Mouse (Mus musculus): ENCODE measurements around the gene Oxt. TPM values are rescaled to one million over a fixed set of nuclear protein-coding genes. Genes with fewer than 3 reads are reported as not detected.
"Not testable (repeated sequence)": the region's sequence is repeated elsewhere in the genome, so short reads cannot be mapped to it uniquely, and the experiment has no call there.

Gene Oxt
- polyA plus RNA-seq, 1 experiment, result 0.32 TPM

- under 1% methylated on average over 60 of the region's 61 CpGs for WGBS
- no peaks in the 10 kb centered on the region for H3K27me3 ChIP-seq (ENCODE audit: control insufficient read depth, insufficient read depth, low read length)
- H3K36me3 ChIP-seq (ENCODE audit: control insufficient read depth, insufficient read depth, low read length), result peaks cover 3% of the 10 kb centered on the region; the same call in 1 of the 2 replicates
- peaks cover 8% of the 10 kb centered on the region; the same call in 1 of the 2 replicates for H3K4me1 ChIP-seq (ENCODE audit: control insufficient read depth, insufficient read depth, insufficient read length)
- H3K27ac ChIP-seq (ENCODE audit: insufficient read depth, low read length), result peak within 1 kb of the TSS; percentile 64
- peak; percentile 78 to 92 for DNase-seq (ENCODE audit: low read depth in 1 of 2, low spot score in 2 of 2)
- peak within 1 kb of the TSS; percentile 84 for H3K4me3 ChIP-seq (ENCODE audit: extremely low read depth, insufficient read depth, insufficient read length)
- TF ChIP-seq POLR2A (IDR thresholded peaks at IDR 0.05; ENCODE audit: low read depth, low read length), result peak; percentile 62
- TF ChIP-seq CTCF (IDR thresholded peaks at IDR 0.05; ENCODE audit: extremely low read depth, insufficient read depth, insufficient read length, insufficient replicate concordance), result no peak
Observed at GRCm38 (mm10) chr2:130563212-130564055, 12.5 kb upstream of the Oxt start, which contains the start of gene Mrps26. TSS of gene Mrps26 (plus strand) at chr2:130563742.

- peak overlapping the region; percentile 84 for H3K4me3 ChIP-seq (ENCODE audit: extremely low read depth, insufficient read depth, insufficient read length)
- H3K36me3 ChIP-seq (ENCODE audit: control insufficient read depth, insufficient read depth, low read length), result peaks cover 3% of the 10 kb centered on the region; the same call in 1 of the 2 replicates
- no peaks in the 10 kb centered on the region for H3K27me3 ChIP-seq (ENCODE audit: control insufficient read depth, insufficient read depth, low read length)
- no peak for TF ChIP-seq CTCF (IDR thresholded peaks at IDR 0.05; ENCODE audit: extremely low read depth, insufficient read depth, insufficient read length, insufficient replicate concordance)
- no peak for TF ChIP-seq POLR2A (IDR thresholded peaks at IDR 0.05; ENCODE audit: low read depth, low read length)
- H3K4me1 ChIP-seq (ENCODE audit: control insufficient read depth, insufficient read depth, insufficient read length), result peaks cover 8% of the 10 kb centered on the region; the same call in 1 of the 2 replicates
- DNase-seq (ENCODE audit: low read depth in 1 of 2, low spot score in 2 of 2), result peak in 1 of 2 experiments; percentile 9
- H3K27ac ChIP-seq (ENCODE audit: insufficient read depth, low read length), result no peak overlapping the region
- 1% methylated on average over 23 of the region's 23 CpGs for WGBS
Observed at GRCm38 (mm10) chr2:130564063-130564462, 11.9 kb upstream of the Oxt start.

GRCm38 (mm10) chr2:130564983-130565382 lies 11.0 kb upstream of the Oxt start:
- no peak for DNase-seq (ENCODE audit: low read depth in 1 of 2, low spot score in 2 of 2)
- 94% methylated on average over 8 of the region's 8 CpGs for WGBS
- TF ChIP-seq CTCF (IDR thresholded peaks at IDR 0.05; ENCODE audit: extremely low read depth, insufficient read depth, insufficient read length, insufficient replicate concordance), result no peak
- TF ChIP-seq POLR2A (IDR thresholded peaks at IDR 0.05; ENCODE audit: low read depth, low read length), result no peak
- Histone ChIP-seq H3K4me1 (ENCODE audit: control insufficient read depth, insufficient read depth, insufficient read length) (peaks cover 8% of the 10 kb centered on the region; the same call in 1 of the 2 replicates), H3K27me3 (ENCODE audit: control insufficient read depth, insufficient read depth, low read length) (no peaks in the 10 kb centered on the region), H3K36me3 (ENCODE audit: control insufficient read depth, insufficient read depth, low read length) (peaks cover 3% of the 10 kb centered on the region; the same call in 1 of the 2 replicates), H3K4me3 (ENCODE audit: extremely low read depth, insufficient read depth, insufficient read length) (no peak overlapping the region), H3K27ac (ENCODE audit: insufficient read depth, low read length) (no peak overlapping the region)

GRCm38 (mm10) chr2:130568921-130569320 lies 7.1 kb upstream of the Oxt start:
- no peak for TF ChIP-seq CTCF (IDR thresholded peaks at IDR 0.05; ENCODE audit: extremely low read depth, insufficient read depth, insufficient read length, insufficient replicate concordance)
- 84% methylated on average over 4 of the region's 4 CpGs for WGBS
- Histone ChIP-seq H3K27ac (ENCODE audit: insufficient read depth, low read length) (no peak overlapping the region), H3K27me3 (ENCODE audit: control insufficient read depth, insufficient read depth, low read length) (no peaks in the 10 kb centered on the region), H3K4me1 (ENCODE audit: control insufficient read depth, insufficient read depth, insufficient read length) (peaks cover 6% of the 10 kb centered on the region; the same call in 1 of the 2 replicates), H3K36me3 (ENCODE audit: control insufficient read depth, insufficient read depth, low read length) (peaks cover 3% of the 10 kb centered on the region; the same call in 1 of the 2 replicates), H3K4me3 (ENCODE audit: extremely low read depth, insufficient read depth, insufficient read length) (no peak overlapping the region)
- no peak for DNase-seq (ENCODE audit: low read depth in 1 of 2, low spot score in 2 of 2)

- Histone ChIP-seq H3K27me3 (ENCODE audit: control insufficient read depth, insufficient read depth, low read length) (no peaks in the 10 kb centered on the region), H3K4me1 (ENCODE audit: control insufficient read depth, insufficient read depth, insufficient read length) (0 out of 2 replicates have a peak, but pooled peaks cover under 1% of the 10 kb centered on the region), H3K36me3 (ENCODE audit: control insufficient read depth, insufficient read depth, low read length) (peaks cover 3% of the 10 kb centered on the region; the same call in 1 of the 2 replicates), H3K27ac (ENCODE audit: insufficient read depth, low read length) (no peak overlapping the region), H3K4me3 (ENCODE audit: extremely low read depth, insufficient read depth, insufficient read length) (no peak overlapping the region)
- TF ChIP-seq POLR2A (IDR thresholded peaks at IDR 0.05; ENCODE audit: low read depth, low read length), result no peak
- DNase-seq (ENCODE audit: low read depth in 1 of 2, low spot score in 2 of 2), result no peak
Observed at GRCm38 (mm10) chr2:130569926-130570325, 6.0 kb upstream of the Oxt start.

- no peak for DNase-seq (ENCODE audit: low read depth in 1 of 2, low spot score in 2 of 2)
- no peaks in the 10 kb centered on the region for H3K36me3 ChIP-seq (ENCODE audit: control insufficient read depth, insufficient read depth, low read length)
- TF ChIP-seq POLR2A (IDR thresholded peaks at IDR 0.05; ENCODE audit: low read depth, low read length) (no peak), CTCF (IDR thresholded peaks at IDR 0.05; ENCODE audit: extremely low read depth, insufficient read depth, insufficient read length, insufficient replicate concordance) (no peak)
- H3K4me1 ChIP-seq (ENCODE audit: control insufficient read depth, insufficient read depth, insufficient read length), result peaks cover 3% of the 10 kb centered on the region
- no peak overlapping the region for H3K27ac ChIP-seq (ENCODE audit: insufficient read depth, low read length)
- WGBS, result 86% methylated on average over 5 of the region's 5 CpGs
- peaks cover 18% of the 10 kb centered on the region for H3K27me3 ChIP-seq (ENCODE audit: control insufficient read depth, insufficient read depth, low read length)
- H3K4me3 ChIP-seq (ENCODE audit: extremely low read depth, insufficient read depth, insufficient read length), result no peak overlapping the region
Observed at GRCm38 (mm10) chr2:130574960-130575359, 1.0 kb upstream of the Oxt start.

- not testable (repeated sequence) for DNase-seq (ENCODE audit: low read depth in 1 of 2, low spot score in 2 of 2); H3K4me1 ChIP-seq (ENCODE audit: control insufficient read depth, insufficient read depth, insufficient read length); H3K27ac ChIP-seq (ENCODE audit: insufficient read depth, low read length); H3K4me3 ChIP-seq (ENCODE audit: extremely low read depth, insufficient read depth, insufficient read length); H3K36me3 ChIP-seq (ENCODE audit: control insufficient read depth, insufficient read depth, low read length)
- 11% methylated on average over 30 of the region's 32 CpGs for WGBS
- peaks cover 20% of the 10 kb centered on the region for H3K27me3 ChIP-seq (ENCODE audit: control insufficient read depth, insufficient read depth, low read length)
Observed at GRCm38 (mm10) chr2:130576564-130576963, 591 bp downstream of the Oxt start.
